Mouse (Mus musculus) heart, embryonic 14.5 days (tissue): ENCODE measurements at regions not wholly inside any gene's neighbourhood (a gene's known extent, or its start where the extent isn't known, plus 50 kb on each side); places are given as distances from the start of the nearest gene placed in this dataset.

Experiments
- ATAC-seq: fragments of 200-750 bp; cut with Nextera tagmentation; 2 replicates; pipeline ENCODE4 v1.8.0; 2017; ENCODE audit warnings: low read depth, moderate TSS enrichment; ENCODE audit not compliant: insufficient number of reproducible peaks, insufficient read depth, low FRiP score
- H3K27ac ChIP-seq, 2 experiments: fragments of 200-500 bp in 1 of 2; fragments of 300-500 bp in 1 of 2; sonication (generic) in 1 of 2; replicated peaks in 1 of 2; 2 replicates each; pipeline ENCODE4 v1.5.1; 2012 to 2014; ENCODE audit warnings: low read depth in 2 of 2, low read length in 2 of 2, control low read depth in 1 of 2, mild to moderate bottlenecking in 1 of 2, mixed read lengths in 1 of 2; ENCODE audit not compliant: control insufficient read depth in 1 of 2, insufficient read depth in 1 of 2
- H3K27me3 ChIP-seq: fragments of 300-500 bp; sonication (generic); 2 replicates; pipeline ENCODE4 v1.6.1; 2014; ENCODE audit warnings: mild to moderate bottlenecking, low read length, control low read depth; ENCODE audit not compliant: control insufficient read depth, insufficient read depth
- H3K36me3 ChIP-seq: fragments of 300-500 bp; sonication (generic); 2 replicates; pipeline ENCODE4 v1.6.1; 2014; ENCODE audit warnings: mild to moderate bottlenecking, control low read depth, low read length, mixed read lengths; ENCODE audit not compliant: control insufficient read depth, insufficient read depth
- H3K4me1 ChIP-seq, 2 experiments: fragments of 200-500 bp in 1 of 2; fragments of 300-500 bp in 1 of 2; sonication (generic) in 1 of 2; 2 replicates each; pipeline ENCODE4 v1.6.1; 2012 to 2014; ENCODE audit warnings: low read length in 2 of 2, control low read depth in 1 of 2, mixed read lengths in 1 of 2; ENCODE audit not compliant: control insufficient read depth in 2 of 2, insufficient read depth in 2 of 2
- H3K4me2 ChIP-seq: fragments of 300-500 bp; sonication (generic); 2 replicates; pipeline ENCODE4 v1.6.1; 2014; ENCODE audit warnings: mild to moderate bottlenecking, low read length
- H3K4me3 ChIP-seq, 2 experiments: fragments of 200-500 bp in 1 of 2; fragments of 300-500 bp in 1 of 2; sonication (generic) in 1 of 2; 2 replicates each; pipeline ENCODE4 v1.5.1; 2012 to 2014; ENCODE audit warnings: low read length in 2 of 2, mild to moderate bottlenecking in 2 of 2, control low read depth in 1 of 2, low read depth in 1 of 2, moderate library complexity in 1 of 2; ENCODE audit not compliant: control insufficient read depth in 1 of 2, insufficient read depth in 1 of 2
- H3K9ac ChIP-seq: fragments of 300-500 bp; sonication (generic); 2 replicates; pipeline ENCODE4 v1.6.1; 2014; ENCODE audit warnings: mild to moderate bottlenecking, low read length
- H3K9me3 ChIP-seq: fragments of 300-500 bp; sonication (generic); 2 replicates; pipeline ENCODE4 v1.6.1; 2016; ENCODE audit warnings: low read length, control low read depth; ENCODE audit not compliant: control insufficient read depth
- WGBS: fragments of 180-500 bp; shearing (Covaris S2); extraction: QIAGEN DNeasy Blood & Tissue Kit; methylation state at CpG from one replicate; pipeline ENCODE4 v1.1.7; 2014; 5-methylcytosine and 5-hydroxymethylcytosine counted together

DNA sequence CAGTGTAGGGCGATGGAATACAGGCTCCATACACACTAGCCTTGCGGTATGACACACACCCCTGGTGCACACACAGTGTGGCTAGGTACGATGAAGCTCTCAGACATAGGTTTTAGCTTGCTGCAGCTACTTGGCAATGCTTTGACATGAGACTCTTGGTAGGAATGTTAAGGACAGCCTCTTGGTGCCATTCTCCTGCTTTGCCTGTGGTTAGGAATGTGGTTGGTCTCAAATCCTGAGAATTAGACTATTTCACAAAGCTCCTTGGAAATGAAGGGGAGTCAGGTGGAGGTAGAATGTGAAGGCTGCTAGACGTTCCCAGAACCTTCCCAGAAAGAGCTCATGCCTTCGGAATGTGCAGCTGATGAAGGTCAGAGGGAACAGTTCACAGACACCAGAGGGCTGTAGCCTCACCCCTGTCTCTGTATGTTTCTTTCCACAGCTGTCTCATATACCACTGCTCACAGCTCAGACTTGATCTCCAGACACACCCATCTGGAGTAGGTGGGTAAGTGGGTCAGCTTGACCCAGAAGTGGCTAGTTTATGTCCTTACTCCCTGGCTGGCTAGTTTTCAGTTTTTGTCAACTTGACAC lies 66.9 kb upstream of the Tgfbr2 start:
- Histone ChIP-seq H3K36me3 (no peaks in the 10 kb centered on the region), H3K4me1 (peaks cover 5 to 7% of the 10 kb centered on the region in 2 experiments; a peak in 3 of 4 replicates), H3K27me3 (no peaks in the 10 kb centered on the region), H3K9ac (no peak overlapping the region), H3K9me3 (no peaks in the 10 kb centered on the region), H3K4me3 (no peak overlapping the region), H3K27ac (no peak overlapping the region), H3K4me2 (no peak overlapping the region)
- ATAC-seq = no peak
- 58% methylated on average over 5 of the region's 5 CpGs for WGBS

DNA sequence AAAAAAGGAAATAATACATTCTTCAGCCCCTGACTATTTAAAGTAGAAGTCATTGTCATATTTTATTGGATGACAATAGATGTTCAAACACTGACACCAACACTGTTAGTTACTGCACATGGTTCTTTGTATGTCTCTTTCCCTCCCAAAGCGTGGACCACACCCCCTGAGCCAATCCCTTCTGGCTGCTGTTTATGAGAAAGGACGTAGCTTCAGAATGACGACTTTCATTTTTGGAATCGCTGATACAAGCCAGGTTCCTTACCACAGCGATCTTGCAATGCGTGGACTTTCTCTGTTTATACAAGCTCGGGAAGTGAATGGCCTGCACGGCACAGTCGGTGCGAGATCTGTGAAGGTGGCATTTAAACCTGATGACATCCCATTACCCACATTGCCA lies 66.1 kb upstream of the Tgfbr2 start:
- H3K4me2 ChIP-seq = no peak overlapping the region
- no peak overlapping the region for H3K9ac ChIP-seq
- peaks cover 5 to 7% of the 10 kb centered on the region in 2 experiments; a peak in 3 of 4 replicates for H3K4me1 ChIP-seq
- no peak overlapping the region for H3K27ac ChIP-seq
- H3K27me3 ChIP-seq = no peaks in the 10 kb centered on the region
- H3K9me3 ChIP-seq = no peaks in the 10 kb centered on the region
- no peaks in the 10 kb centered on the region for H3K36me3 ChIP-seq
- ATAC-seq = no peak
- H3K4me3 ChIP-seq = no peak overlapping the region
- 73% methylated on average over 10 of the region's 10 CpGs for WGBS

DNA sequence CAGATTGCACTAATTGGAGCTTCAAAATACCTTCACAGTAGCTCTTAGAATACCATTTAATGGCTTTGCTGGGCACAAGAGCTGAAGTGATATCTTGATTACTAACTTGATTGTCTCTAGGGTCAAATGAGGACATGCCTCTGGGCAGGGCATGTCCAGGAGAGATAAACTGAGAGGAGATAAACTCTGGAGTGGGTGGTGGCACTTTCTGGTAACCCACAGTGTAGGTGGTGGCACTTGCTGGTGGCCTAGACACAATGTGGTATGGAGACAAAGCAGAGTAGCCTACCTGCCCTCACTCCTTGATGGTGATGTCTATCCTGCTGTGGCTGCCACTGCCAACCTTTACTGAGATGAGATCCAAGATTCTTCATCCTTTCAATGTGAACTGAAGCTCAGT lies 61.7 kb upstream of the Tgfbr2 start:
- H3K9me3 ChIP-seq = no peaks in the 10 kb centered on the region
- H3K4me1 ChIP-seq = peaks cover 6 to 8% of the 10 kb centered on the region in 2 experiments
- H3K36me3 ChIP-seq = no peaks in the 10 kb centered on the region
- no peak overlapping the region for H3K4me3 ChIP-seq
- H3K4me2 ChIP-seq = no peak overlapping the region
- H3K27me3 ChIP-seq = no peaks in the 10 kb centered on the region
- no peak for ATAC-seq
- no peak overlapping the region for H3K9ac ChIP-seq
- H3K27ac ChIP-seq = no peak overlapping the region

DNA sequence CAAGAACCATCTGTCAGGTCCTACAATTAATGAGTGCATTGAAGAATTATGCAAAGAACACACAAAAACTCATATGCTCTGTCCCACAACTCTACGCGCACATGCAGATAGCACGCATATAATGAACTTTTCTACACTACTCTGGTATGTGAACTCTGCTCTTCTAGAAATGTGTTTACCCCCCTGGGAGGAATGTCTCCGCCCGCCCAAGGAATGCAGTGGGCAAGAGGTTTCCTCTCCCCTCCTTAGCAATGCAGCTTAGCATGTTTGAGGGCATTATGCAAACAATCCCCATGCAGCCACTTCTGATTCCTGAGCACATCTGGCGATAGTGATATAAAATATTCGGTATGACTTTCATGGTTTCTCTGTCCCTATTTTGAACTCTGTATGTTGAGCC lies 59.0 kb upstream of the Tgfbr2 start:
- H3K9me3 ChIP-seq = no peaks in the 10 kb centered on the region
- no peak for ATAC-seq

DNA sequence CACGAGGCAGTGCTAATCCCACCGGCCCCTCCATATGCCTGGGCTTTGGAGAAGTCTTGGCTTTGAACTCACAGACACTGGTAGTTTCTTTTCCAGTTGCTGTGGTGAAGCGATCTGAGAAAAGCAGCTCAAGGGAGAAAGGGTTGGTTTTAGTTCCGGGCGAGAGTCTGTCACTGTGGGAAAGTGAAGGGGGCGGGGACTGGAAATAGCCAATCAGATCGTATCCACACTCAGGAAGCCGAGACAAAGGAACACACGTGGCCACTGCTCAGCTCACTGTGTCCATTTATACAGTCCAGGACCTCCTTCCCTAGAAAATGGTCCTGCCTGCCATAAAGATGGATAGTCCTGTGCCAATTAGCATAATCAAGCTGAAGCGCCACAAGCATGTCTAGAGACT lies 57.2 kb upstream of the Tgfbr2 start:
- Histone ChIP-seq H3K27me3 (no peaks in the 10 kb centered on the region), H3K9me3 (no peaks in the 10 kb centered on the region), H3K4me2 (peak overlapping the region; percentile 11; the same call in 1 of the 2 replicates), H3K27ac (peak overlapping the region; percentile 66 to 82), H3K36me3 (no peaks in the 10 kb centered on the region), H3K9ac (no peak overlapping the region), H3K4me3 (no peak overlapping the region), H3K4me1 (peaks cover 12 to 26% of the 10 kb centered on the region in 2 experiments)
- 64% methylated on average over 10 of the region's 10 CpGs for WGBS
- ATAC-seq = peak; percentile 40; the same call in 1 of the 2 replicates

More for the DNA sequence above, 59.0 kb upstream of the Tgfbr2 start:
- Histone ChIP-seq H3K36me3 (no peaks in the 10 kb centered on the region), H3K4me1 (peaks cover 3 to 13% of the 10 kb centered on the region in 2 experiments), H3K9ac (no peak overlapping the region), H3K27ac (no peak overlapping the region), H3K27me3 (no peaks in the 10 kb centered on the region), H3K4me2 (no peak overlapping the region), H3K4me3 (no peak overlapping the region)
- 81% methylated on average over 7 of the region's 7 CpGs for WGBS

DNA sequence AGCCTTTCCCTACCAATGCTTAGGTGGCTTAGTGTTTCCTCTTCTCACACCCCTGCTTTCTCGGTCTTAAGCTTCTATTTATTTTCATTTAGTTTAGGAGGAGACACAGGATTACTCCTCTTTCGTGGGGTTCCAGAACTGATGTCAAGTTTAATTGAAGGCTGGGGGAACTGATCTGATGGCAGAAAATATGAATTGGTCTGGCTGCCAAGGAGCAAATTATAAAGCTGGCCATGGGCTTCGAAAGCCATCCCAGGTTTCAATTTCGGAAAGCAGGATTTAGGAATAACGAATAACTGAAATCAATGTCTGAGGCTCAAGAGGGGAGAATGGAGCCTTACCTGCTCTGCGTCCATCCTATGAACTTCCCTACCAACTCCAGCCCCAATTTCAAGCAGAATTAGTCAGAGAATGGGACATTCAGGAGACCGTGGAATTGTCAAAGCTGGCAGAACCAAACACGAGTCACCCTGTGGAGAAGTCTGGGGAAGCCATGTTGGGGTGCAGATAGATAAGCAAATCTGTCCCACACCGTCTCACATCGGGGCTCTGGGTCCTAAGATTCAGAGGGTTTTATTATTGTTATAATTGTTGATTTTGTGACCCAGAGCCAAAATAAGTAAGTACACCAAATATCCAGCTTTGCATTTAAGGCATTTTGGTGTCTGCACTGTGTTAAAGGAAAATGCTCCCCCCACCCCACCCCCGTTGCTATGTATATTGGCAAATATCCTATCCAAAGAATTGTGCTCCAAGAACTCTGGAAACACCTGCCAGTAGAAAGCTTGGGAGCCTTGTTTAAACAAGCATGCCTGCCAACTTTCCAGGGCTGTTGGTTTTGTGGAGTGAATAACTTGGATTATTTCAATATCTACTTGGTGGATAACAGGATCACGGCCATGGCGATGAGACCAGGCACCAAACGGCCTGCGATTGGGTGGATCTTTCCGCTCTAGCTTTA lies 56.5 kb upstream of the Tgfbr2 start:
- H3K4me3 ChIP-seq = no peak overlapping the region
- H3K4me2 ChIP-seq = peak overlapping the region; percentile 11; the same call in 1 of the 2 replicates
- H3K4me1 ChIP-seq = peaks cover 13 to 26% of the 10 kb centered on the region in 2 experiments
- WGBS = 68% methylated on average over 16 of the region's 16 CpGs
- peak; percentile 63; the same call in 1 of the 2 replicates for ATAC-seq
- H3K9ac ChIP-seq = no peak overlapping the region
- peak overlapping the region; percentile 66 to 82 for H3K27ac ChIP-seq
- H3K9me3 ChIP-seq = no peaks in the 10 kb centered on the region
- no peaks in the 10 kb centered on the region for H3K27me3 ChIP-seq
- H3K36me3 ChIP-seq = no peaks in the 10 kb centered on the region

DNA sequence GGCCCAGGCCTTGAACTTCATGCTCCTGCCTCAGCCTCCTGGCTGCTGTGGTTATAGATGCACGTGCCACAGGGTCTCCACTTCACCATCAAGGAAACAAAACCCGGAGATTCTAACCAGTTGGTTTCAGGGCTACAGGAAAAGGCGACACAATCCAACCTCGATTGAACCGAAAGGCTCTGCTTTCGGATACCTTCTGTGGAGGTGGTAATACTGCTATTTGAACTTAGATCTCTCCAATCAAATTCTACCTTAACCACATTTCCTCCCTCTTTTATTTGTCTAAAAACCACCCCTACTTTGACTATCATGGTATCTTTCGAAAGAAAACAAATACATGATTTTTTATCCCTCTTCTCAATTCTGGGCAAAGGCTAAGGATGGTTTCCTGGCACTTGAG lies 55.2 kb upstream of the Tgfbr2 start:
- H3K9ac ChIP-seq = no peak overlapping the region
- H3K4me1 ChIP-seq = peaks cover 13 to 26% of the 10 kb centered on the region in 2 experiments
- no peak overlapping the region for H3K4me2 ChIP-seq
- H3K27ac ChIP-seq = no peak overlapping the region
- WGBS = 86% methylated on average over 7 of the region's 7 CpGs
- no peaks in the 10 kb centered on the region for H3K27me3 ChIP-seq
- no peaks in the 10 kb centered on the region for H3K9me3 ChIP-seq
- H3K4me3 ChIP-seq = no peak overlapping the region
- H3K36me3 ChIP-seq = no peaks in the 10 kb centered on the region
- ATAC-seq = no peak
